Mouse (Mus musculus) neural tube, embryonic 14.5 days (tissue): ENCODE data around the gene Emid1. TPM values are rescaled to one million over a fixed set of nuclear protein-coding genes. Genes with fewer than 3 reads are reported as not detected.

Experiments used
- ATAC-seq: fragments of 200-750 bp; cut with Nextera tagmentation; 2 replicates; pipeline ENCODE4 v1.8.0; 2017; ENCODE audit warnings: low read depth, mild to moderate bottlenecking, moderate TSS enrichment, moderate library complexity
- H3K27ac ChIP-seq: fragments of 300-500 bp; sonication (generic); 2 replicates; pipeline ENCODE4 v1.5.1; 2014; ENCODE audit warnings: low read depth, mild to moderate bottlenecking, control low read depth, low read length, moderate library complexity, mixed read lengths
- H3K27me3 ChIP-seq: fragments of 300-500 bp; sonication (generic); 2 replicates; pipeline ENCODE4 v1.6.1; 2014; ENCODE audit warnings: low read length; ENCODE audit not compliant: control insufficient read depth, insufficient read depth
- H3K36me3 ChIP-seq: fragments of 300-500 bp; sonication (generic); 2 replicates; pipeline ENCODE4 v1.6.1; 2014; ENCODE audit warnings: low read length, mixed read lengths; ENCODE audit not compliant: control insufficient read depth, insufficient read depth
- H3K4me1 ChIP-seq: fragments of 300-500 bp; sonication (generic); 2 replicates; pipeline ENCODE4 v1.6.1; 2014; ENCODE audit warnings: low read length; ENCODE audit not compliant: control insufficient read depth, insufficient read depth
- H3K4me2 ChIP-seq: fragments of 300-500 bp; sonication (generic); 2 replicates; pipeline ENCODE4 v1.6.1; 2014; ENCODE audit warnings: mild to moderate bottlenecking, low read depth, low read length, control low read depth
- H3K4me3 ChIP-seq: fragments of 300-500 bp; sonication (generic); 2 replicates; pipeline ENCODE4 v1.5.1; 2014; ENCODE audit warnings: low read depth, low read length, control low read depth, mixed read lengths
- H3K9ac ChIP-seq: fragments of 300-500 bp; sonication (generic); replicated peaks from 2 replicates; pipeline ENCODE4 v1.6.1; 2014; ENCODE audit warnings: low read depth, mild to moderate bottlenecking, control low read depth, low read length, mixed read lengths
- H3K9me3 ChIP-seq: fragments of 300-500 bp; sonication (generic); 2 replicates; pipeline ENCODE4 v1.6.1; 2016; ENCODE audit warnings: low read length; ENCODE audit not compliant: control insufficient read depth
- WGBS: fragments of 180-500 bp; shearing (Covaris S2); extraction: QIAGEN DNeasy Blood & Tissue Kit; methylation state at CpG from one replicate; pipeline ENCODE4 v1.1.7; 2014; 5-methylcytosine and 5-hydroxymethylcytosine counted together
- polyA plus RNA-seq: library from polyadenylated mRNA; unstranded; fragments of >200 nt; fragmentation: Nextera tagmentation; extraction: Ambion mirVana; gene quantifications from 2 replicates; pipeline ENCODE4 v1.2.1, GENCODE M21; 2014

Emid1 gene
- polyA plus RNA-seq, 1 experiment from 2014 or later: 16.8 TPM

DNA sequence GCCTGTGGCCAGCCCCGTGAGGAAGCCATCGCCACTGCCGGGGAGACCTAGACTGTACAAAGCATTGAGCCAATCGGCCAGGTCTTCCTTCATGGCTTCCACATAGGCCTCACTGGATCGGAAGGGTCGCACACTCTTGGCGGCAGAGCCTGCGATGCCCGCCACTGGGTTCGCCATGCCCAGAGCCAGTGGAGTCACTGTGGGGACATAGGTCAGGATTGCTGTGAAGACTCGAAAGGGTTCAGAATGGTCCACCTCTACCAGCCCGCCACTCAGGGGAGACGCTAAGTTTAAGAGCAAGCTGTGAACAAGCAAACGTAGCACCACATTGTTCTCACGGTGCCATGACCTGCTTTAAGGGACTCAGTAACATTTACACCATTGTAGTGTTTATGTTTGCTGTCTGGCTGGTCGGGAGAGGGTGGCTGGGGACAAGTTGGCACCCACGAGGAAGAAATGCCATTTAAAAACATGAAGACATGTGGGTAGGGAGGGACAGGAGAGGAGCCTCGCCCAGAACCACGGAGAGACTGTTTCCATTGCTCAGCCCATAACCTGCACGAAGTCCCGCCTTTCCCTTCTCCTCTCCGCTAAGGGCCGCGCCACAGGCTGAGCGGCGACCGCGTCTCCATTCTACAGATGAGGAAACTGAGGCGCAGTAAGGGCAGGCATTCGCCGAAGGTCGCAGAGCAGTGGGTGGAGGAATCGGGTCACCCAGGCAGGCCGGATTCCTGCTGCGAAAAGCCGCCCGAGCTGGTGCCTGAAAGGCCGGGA lies 87.6 kb downstream of the Emid1 start:
- Histone ChIP-seq H3K27me3 (peaks cover 38% of the 10 kb centered on the region), H3K4me2 (peak overlapping the region; percentile 91), H3K27ac (no peak overlapping the region), H3K4me3 (peak overlapping the region; percentile 68), H3K36me3 (peaks cover 24% of the 10 kb centered on the region), H3K4me1 (peaks cover 31% of the 10 kb centered on the region), H3K9me3 (no peaks in the 10 kb centered on the region), H3K9ac (peak overlapping the region; percentile 62)
- peak; percentile 5; the same call in 1 of the 2 replicates for ATAC-seq
- whole genome bisulfite sequencing: 12% methylated on average over 38 of the region's 38 CpGs

DNA sequence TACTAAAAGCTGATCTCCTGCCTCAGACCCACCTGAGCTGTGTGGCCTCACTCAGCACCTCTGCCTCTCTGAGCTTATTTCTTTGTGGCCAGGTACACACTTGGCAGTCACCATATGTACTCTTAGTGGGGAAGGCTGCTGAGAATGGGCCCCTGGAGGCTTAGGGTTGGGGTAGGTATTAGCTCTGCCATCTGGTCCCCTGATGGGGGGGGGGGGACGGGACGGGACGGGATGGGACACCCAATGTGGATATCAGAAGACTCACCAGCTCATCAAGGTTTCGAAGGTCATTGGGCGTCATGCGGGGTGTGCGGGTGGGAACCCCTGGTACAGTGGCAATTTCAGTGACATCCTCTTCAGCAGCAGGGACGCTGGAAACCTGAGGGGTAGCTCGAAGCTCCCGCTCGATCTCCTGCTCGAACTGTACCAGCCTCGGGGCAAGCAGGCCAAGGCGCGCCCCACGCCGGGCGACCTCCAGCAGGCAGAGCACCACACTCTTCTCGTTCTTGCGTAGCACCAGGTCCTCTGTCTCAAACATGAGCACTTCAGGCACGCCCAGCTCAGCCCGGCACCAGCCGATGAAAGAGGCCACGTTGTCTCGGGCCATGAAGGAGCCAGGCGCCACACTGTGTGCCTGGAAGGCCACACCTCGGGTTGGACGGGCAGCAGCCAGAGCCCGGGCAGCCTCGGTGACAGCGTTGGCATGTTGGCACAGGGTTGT lies 88.3 kb downstream of the Emid1 start:
- WGBS: 56% methylated on average over 31 of the region's 31 CpGs
- H3K27me3 ChIP-seq: peaks cover 42% of the 10 kb centered on the region
- ATAC-seq: no peak

DNA sequence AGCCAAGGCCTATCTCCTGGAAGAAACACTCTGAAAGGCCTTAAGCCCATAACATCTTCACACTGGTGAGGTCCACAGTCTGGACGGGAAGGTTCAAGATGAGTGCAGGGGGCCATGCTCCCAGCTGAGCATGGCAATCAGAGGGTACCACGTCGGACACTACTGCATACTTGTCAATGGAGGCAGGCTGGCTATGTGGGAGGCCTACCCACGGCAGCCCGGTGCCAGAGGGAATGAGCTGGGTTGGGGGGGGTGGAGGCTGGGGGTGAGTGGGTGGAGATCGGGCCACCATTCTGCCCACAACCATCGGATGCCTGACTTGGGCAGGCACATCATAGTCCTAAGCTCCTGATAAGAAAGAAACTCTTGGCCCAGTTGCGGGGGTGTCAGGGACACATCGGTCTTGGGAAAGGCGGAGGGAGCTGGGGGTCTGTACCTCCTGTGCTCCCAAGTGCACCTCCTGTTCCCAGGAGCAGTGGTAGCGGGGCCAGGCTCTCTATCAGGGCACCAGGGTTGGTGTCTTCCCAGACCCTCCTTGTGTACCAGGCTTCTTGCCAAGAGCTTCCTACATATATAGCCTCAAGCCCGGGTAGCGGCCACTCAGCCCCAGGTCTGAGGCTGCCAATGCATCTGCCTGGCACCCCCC lies 89.1 kb downstream of the Emid1 start:
- Histone ChIP-seq H3K9me3 (no peaks in the 10 kb centered on the region), H3K27me3 (peaks cover 42% of the 10 kb centered on the region), H3K27ac (no peak overlapping the region), H3K4me1 (peaks cover 31% of the 10 kb centered on the region), H3K9ac (no peak overlapping the region), H3K36me3 (peaks cover 10% of the 10 kb centered on the region; the same call in 1 of the 2 replicates), H3K4me2 (peak overlapping the region; percentile 54; the same call in 1 of the 2 replicates), H3K4me3 (peak overlapping the region; percentile 24; the same call in 1 of the 2 replicates)
- 61% methylated on average over 13 of the region's 13 CpGs for WGBS
- ATAC-seq: no peak

More for the DNA sequence above, 88.3 kb downstream of the Emid1 start:
- Histone ChIP-seq H3K27ac (no peak overlapping the region), H3K36me3 (peaks cover 16% of the 10 kb centered on the region; the same call in 1 of the 2 replicates), H3K9ac (no peak overlapping the region), H3K4me2 (peak overlapping the region; percentile 91), H3K9me3 (no peaks in the 10 kb centered on the region), H3K4me3 (peak overlapping the region; percentile 68), H3K4me1 (peaks cover 31% of the 10 kb centered on the region)

DNA sequence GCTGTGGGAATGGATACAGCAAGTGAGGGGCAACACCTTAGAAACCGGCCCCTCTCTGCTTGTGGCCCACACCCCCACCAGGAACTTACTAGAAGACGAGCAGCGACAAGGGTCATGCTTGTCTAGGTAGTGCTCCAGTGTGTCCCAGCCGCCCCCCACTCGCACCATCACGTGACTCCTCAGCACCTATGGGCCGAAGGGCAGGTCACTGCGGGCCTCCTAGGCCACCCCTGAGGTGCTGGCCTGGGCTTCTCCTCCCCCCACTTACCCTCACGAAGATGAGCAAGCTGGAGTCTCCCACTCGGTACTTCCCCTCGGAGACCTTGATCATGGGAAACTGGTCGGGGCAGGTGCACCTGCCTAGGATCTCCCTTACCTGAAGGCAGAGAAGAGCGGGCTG lies 89.7 kb downstream of the Emid1 start:
- H3K9ac ChIP-seq: peak overlapping the region; percentile 39; the same call in 1 of the 2 replicates
- 18% methylated on average over 13 of the region's 13 CpGs for WGBS
- peaks cover 44% of the 10 kb centered on the region for H3K27me3 ChIP-seq
- peak overlapping the region; percentile 24 for H3K4me3 ChIP-seq
- H3K4me2 ChIP-seq: peak overlapping the region; percentile 54
- ATAC-seq: no peak
- H3K4me1 ChIP-seq: peaks cover 36% of the 10 kb centered on the region
- H3K36me3 ChIP-seq: peaks cover 10% of the 10 kb centered on the region; the same call in 1 of the 2 replicates
- H3K9me3 ChIP-seq: no peaks in the 10 kb centered on the region
- no peak overlapping the region for H3K27ac ChIP-seq

DNA sequence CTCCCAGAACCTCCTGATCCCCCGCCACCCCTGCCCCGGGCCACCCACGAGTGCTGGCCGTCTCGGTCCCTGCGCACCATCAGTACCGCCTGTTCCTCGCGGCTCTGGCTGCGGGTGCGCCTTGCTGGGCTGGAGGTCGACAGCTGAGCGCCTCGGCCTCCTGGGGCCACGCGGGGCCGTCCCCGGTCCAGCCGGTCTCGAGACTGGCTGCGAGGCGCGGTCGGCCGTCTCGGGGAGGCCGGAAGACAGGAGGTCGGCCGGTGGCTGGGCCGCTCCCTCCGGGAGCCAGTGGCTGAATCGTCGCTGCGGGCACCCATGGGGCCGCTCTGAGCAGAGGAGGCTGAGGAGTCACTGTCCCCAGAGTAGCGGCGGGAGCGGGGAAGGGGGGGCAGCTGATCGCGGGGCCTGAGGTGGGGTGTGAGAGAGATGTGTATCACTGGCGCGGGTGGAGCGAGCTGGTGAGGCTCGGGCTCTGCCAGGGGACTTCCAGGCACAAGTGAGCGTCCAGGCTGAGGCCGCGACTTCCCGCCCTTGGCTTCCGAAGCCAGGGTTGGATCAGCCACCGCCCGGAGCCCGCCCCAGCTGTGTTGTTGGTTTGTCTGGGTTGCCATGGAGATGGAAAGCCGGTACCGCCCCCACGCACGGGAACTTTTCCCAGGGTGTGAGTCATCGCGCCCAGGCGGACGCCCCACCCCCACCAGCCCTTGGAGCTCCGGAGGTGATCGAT lies 90.5 kb downstream of the Emid1 start:
- Histone ChIP-seq H3K36me3 (peaks cover 10% of the 10 kb centered on the region; the same call in 1 of the 2 replicates), H3K9ac (peak overlapping the region; percentile 39), H3K4me2 (peak overlapping the region; percentile 54), H3K9me3 (no peaks in the 10 kb centered on the region), H3K27me3 (peaks cover 49% of the 10 kb centered on the region), H3K27ac (no peak overlapping the region), H3K4me3 (peak overlapping the region; percentile 24), H3K4me1 (peaks cover 36% of the 10 kb centered on the region)
- no peak for ATAC-seq
- WGBS: 2% methylated on average over 54 of the region's 62 CpGs

DNA sequence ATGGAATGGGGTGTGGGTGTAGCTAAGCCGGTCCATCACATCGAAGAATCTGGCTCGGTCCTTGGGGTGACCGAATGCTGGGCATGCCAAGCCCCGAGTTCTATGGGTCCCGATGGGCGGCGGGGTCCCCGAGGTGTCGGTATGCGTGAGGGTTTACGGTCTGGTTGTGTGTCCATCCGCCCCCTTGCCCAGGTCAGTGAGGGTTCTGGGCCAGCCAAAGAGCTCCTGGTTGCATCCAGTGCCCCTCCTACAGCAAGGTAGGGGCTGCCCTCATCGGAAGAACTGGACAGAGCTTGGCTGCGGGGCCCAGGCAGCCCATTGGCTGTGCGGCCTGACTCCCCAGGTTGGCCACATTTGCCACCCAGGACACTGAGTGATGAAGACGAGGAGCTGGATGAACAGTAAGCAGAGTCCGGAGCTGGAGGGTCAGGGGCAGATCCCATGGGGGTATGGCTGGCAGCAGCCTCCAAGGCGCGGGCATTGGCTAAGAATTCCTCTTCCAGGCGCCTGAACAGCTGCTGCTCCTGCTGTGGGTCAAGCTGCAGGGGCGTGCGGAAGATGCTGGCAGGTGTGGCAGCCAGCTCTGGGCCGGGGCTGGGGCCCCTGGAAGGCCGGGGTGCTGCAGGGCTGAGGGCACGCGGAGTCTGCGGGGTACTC lies 91.2 kb downstream of the Emid1 start:
- 47% methylated on average over 27 of the region's 28 CpGs for WGBS
- Histone ChIP-seq H3K9me3 (no peaks in the 10 kb centered on the region), H3K27me3 (peaks cover 49% of the 10 kb centered on the region), H3K4me2 (peak overlapping the region; percentile 54), H3K4me3 (peak overlapping the region; percentile 24; the same call in 1 of the 2 replicates), H3K9ac (peak overlapping the region; percentile 39; the same call in 1 of the 2 replicates), H3K36me3 (peaks cover 10% of the 10 kb centered on the region; the same call in 1 of the 2 replicates), H3K4me1 (peaks cover 36% of the 10 kb centered on the region), H3K27ac (no peak overlapping the region)
- no peak for ATAC-seq

DNA sequence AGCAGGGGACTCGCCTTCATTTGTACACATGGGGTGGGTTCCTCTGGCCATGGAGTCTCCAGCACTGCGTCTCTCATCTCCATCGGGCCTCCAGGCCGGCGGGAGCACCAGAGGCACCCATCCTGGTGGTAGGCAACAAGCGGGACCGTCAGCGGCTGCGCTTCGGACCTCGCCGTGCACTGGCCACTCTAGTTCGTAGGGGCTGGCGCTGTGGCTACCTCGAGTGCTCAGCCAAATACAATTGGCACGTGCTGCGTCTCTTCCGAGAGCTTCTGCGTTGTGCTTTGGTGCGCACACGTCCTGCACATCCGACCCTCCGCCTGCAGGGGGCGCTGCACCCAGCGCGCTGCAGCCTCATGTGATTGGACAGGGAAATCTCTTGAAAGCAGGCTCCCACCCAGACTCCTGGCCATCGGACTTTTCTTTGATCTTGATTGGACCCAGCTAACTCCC lies 92.3 kb downstream of the Emid1 start:
- Histone ChIP-seq H3K36me3 (peaks cover 10% of the 10 kb centered on the region; the same call in 1 of the 2 replicates), H3K4me1 (peaks cover 36% of the 10 kb centered on the region), H3K4me3 (no peak overlapping the region), H3K9ac (no peak overlapping the region), H3K27me3 (peaks cover 49% of the 10 kb centered on the region), H3K4me2 (no peak overlapping the region), H3K27ac (no peak overlapping the region), H3K9me3 (no peaks in the 10 kb centered on the region)
- WGBS: 14% methylated on average over 27 of the region's 27 CpGs
- no peak for ATAC-seq

DNA sequence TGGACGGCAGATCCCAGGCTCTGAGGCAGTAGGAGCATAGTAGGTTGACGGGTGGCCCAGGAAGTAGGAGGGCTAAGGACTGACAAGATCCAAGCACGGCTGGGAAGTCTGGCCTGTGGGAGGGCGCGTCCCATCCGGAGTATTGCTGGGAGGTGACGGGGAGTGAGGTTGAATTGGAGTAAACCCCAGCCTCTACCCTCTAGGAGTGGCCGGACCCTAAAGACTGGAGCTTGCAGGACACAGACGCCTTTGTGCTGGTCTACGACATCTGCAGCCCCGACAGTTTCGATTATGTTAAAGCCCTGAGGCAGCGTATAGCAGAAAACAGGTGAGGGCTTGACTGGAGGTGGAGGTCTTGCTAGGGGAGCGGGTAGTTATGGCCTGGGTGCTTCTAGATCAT lies 92.8 kb downstream of the Emid1 start:
- Histone ChIP-seq H3K4me3 (no peak overlapping the region; the same call in 1 of the 2 replicates), H3K9ac (no peak overlapping the region), H3K36me3 (peaks cover 10% of the 10 kb centered on the region; the same call in 1 of the 2 replicates), H3K9me3 (no peaks in the 10 kb centered on the region), H3K4me1 (peaks cover 32% of the 10 kb centered on the region), H3K27me3 (peaks cover 49% of the 10 kb centered on the region), H3K27ac (no peak overlapping the region), H3K4me2 (no peak overlapping the region)
- ATAC-seq: no peak
- WGBS: 21% methylated on average over 14 of the region's 14 CpGs
